Mouse (Mus musculus) erythroblast, embryonic 14.5 days (primary cell): ENCODE results near the gene Ror1.

Experiments
- GATA1 ChIP-seq: IDR thresholded peaks from 2 replicates; pipeline ENCODE4 v1.6.1; 2012; ENCODE audit warnings: low read length, inconsistent platforms, mixed read lengths
- TAL1 ChIP-seq: IDR thresholded peaks from 3 replicates; pipeline ENCODE4 v1.6.1; 2012; ENCODE audit warnings: low read length, inconsistent platforms, mixed read lengths

DNA sequence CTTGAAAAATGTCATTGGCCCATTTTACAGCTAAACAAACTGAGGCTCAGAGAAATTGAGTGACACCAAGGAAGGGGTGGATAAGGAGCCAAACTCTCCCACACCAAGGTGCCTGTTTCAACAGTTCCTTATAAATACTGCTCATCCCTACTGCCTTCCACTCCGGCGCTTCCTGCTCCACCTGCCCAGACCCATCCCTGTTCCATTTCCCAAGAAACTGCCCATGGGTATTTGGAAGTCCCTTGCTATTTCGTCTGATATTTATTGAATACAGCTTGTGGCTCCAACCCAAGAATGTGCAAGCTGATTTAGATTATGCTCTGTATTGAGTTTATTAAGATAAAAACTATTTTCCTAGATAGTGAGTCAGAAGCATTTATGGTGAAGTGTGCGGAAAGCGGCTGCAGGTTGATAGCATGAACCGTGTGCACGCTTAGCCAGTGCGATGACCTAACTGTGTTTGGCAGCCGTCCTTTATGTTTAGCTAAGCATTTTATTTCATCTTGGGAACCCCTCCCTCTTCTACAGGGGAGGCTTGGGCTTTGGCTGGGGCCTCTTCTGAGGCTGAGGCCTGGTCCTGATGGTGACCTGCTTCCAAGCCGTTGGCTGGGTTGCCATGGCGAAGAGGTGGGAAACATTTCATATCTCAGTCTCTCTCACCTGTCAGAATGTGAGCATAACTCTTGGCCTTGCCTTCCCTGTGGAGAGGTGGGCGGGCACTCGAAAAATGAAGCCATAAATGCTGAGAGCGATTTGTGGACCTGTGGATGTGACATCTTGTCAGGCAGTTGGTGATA, 229.3 kb downstream of the Ror1 start:
- TF ChIP-seq GATA1 (no peak), TAL1 (no peak)
